Mouse (Mus musculus) lung, embryonic 14.5 days (tissue): ENCODE results near the gene Cox6a2. TPM values are rescaled to one million over a fixed set of nuclear protein-coding genes. Genes with fewer than 3 reads are reported as not detected.

Experiments
- ATAC-seq: fragments of 200-750 bp; cut with Nextera tagmentation; 2 replicates; pipeline ENCODE4 v1.8.0; 2017; ENCODE audit warnings: mild to moderate bottlenecking, moderate TSS enrichment, moderate library complexity; ENCODE audit not compliant: insufficient read depth
- DNase-seq: peaks from one replicate; pipeline ENCODE4 v3.0.0-alpha.2; 2015
- H3K27ac ChIP-seq: fragments of 300-500 bp; sonication (generic); 2 replicates; pipeline ENCODE4 v1.5.1; 2014; ENCODE audit warnings: low read depth, mild to moderate bottlenecking, moderate library complexity
- H3K27me3 ChIP-seq: fragments of 300-500 bp; sonication (generic); 2 replicates; pipeline ENCODE4 v1.6.1; 2014; ENCODE audit warnings: low read length, control low read depth; ENCODE audit not compliant: insufficient read depth
- H3K36me3 ChIP-seq: fragments of 300-500 bp; sonication (generic); 2 replicates; pipeline ENCODE4 v1.6.1; 2014; ENCODE audit warnings: control low read depth; ENCODE audit not compliant: insufficient read depth
- H3K4me1 ChIP-seq: fragments of 300-500 bp; sonication (generic); 2 replicates; pipeline ENCODE4 v1.6.1; 2014; ENCODE audit warnings: antibody characterized with exemption, control low read depth; ENCODE audit not compliant: insufficient read depth
- H3K4me2 ChIP-seq: fragments of 300-500 bp; sonication (generic); 2 replicates; pipeline ENCODE4 v1.6.1; 2014; ENCODE audit warnings: mild to moderate bottlenecking
- H3K4me3 ChIP-seq: fragments of 300-500 bp; sonication (generic); 2 replicates; pipeline ENCODE4 v1.5.1; 2014; ENCODE audit warnings: low read depth, low read length
- H3K9ac ChIP-seq: fragments of 300-500 bp; sonication (generic); 2 replicates; pipeline ENCODE4 v1.6.1; 2014
- H3K9me3 ChIP-seq: fragments of 300-500 bp; sonication (generic); 2 replicates; pipeline ENCODE4 v1.6.1; 2016; ENCODE audit warnings: low read depth, low read length, control low read depth
- CTCF ChIP-seq: IDR thresholded peaks from 2 replicates; pipeline ENCODE4 v1.5.1; 2016; ENCODE audit warnings: antibody characterized with exemption, low read depth
- WGBS: fragments of 180-500 bp; shearing (Covaris S2); extraction: QIAGEN DNeasy Blood & Tissue Kit; methylation state at CpG from one replicate; pipeline ENCODE4 v1.1.7; 2014; 5-methylcytosine and 5-hydroxymethylcytosine counted together
- polyA plus RNA-seq: library from polyadenylated mRNA; unstranded; fragments of >200 nt; fragmentation: Nextera tagmentation; extraction: Ambion mirVana; gene quantifications from 2 replicates; pipeline ENCODE4 v1.2.1, GENCODE M21; 2014

Cox6a2 gene
- polyA plus RNA-seq, 1 experiment from 2014 or later, result 0.29 TPM

- Histone ChIP-seq H3K4me2 (peak overlapping the region; percentile 73), H3K4me3 (peak overlapping the region; percentile 54), H3K4me1 (peaks cover 13% of the 10 kb centered on the region), H3K9me3 (no peaks in the 10 kb centered on the region), H3K9ac (peak overlapping the region; percentile 74), H3K27ac (peak overlapping the region; percentile 96), H3K27me3 (no peaks in the 10 kb centered on the region), H3K36me3 (peaks cover 58% of the 10 kb centered on the region)
- DNase-seq, result peak; percentile 99
- ATAC-seq, result peak; percentile 84
- 1% methylated on average over 13 of the region's 13 CpGs for WGBS
- peak; percentile 80 for TF ChIP-seq CTCF
Measured at GRCm38 (mm10) chr7:128247443-128247842, 41.3 kb upstream of the Cox6a2 start.

GRCm38 (mm10) chr7:128246496-128247391 lies 40.6 kb upstream of the Cox6a2 start, which contains the start of gene Tgfb1i1:
Gene Tgfb1i1, plus strand, starts transcription at chr7:128246812.
- TF ChIP-seq CTCF, result no peak
- Histone ChIP-seq H3K9me3 (no peaks in the 10 kb centered on the region), H3K4me3 (peak within 1 kb of the TSS; percentile 54), H3K27me3 (no peaks in the 10 kb centered on the region), H3K4me1 (peaks cover 10% of the 10 kb centered on the region), H3K4me2 (peak within 1 kb of the TSS; percentile 73), H3K36me3 (peaks cover 58% of the 10 kb centered on the region), H3K9ac (peak within 1 kb of the TSS; percentile 74), H3K27ac (peak within 1 kb of the TSS; percentile 96)
- WGBS, result 2% methylated on average over 28 of the region's 30 CpGs
- peak; percentile 92 for ATAC-seq
- peak; percentile 84 for DNase-seq

GRCm38 (mm10) chr7:128245547-128245946 lies 39.4 kb upstream of the Cox6a2 start:
- peaks cover 59% of the 10 kb centered on the region for H3K36me3 ChIP-seq
- peak overlapping the region; percentile 74; the same call in 1 of the 2 replicates for H3K9ac ChIP-seq
- WGBS, result 87% methylated on average over 4 of the region's 4 CpGs
- no peaks in the 10 kb centered on the region for H3K27me3 ChIP-seq
- ATAC-seq, result no peak
- TF ChIP-seq CTCF, result no peak
- H3K4me3 ChIP-seq, result no peak overlapping the region
- H3K9me3 ChIP-seq, result no peaks in the 10 kb centered on the region
- peak overlapping the region; percentile 73 for H3K4me2 ChIP-seq
- H3K27ac ChIP-seq, result peak overlapping the region; percentile 96
- peaks cover 9% of the 10 kb centered on the region for H3K4me1 ChIP-seq
- no peak for DNase-seq

- 87% methylated on average over 18 of the region's 18 CpGs for WGBS
- ATAC-seq, result no peak
- peaks cover 60% of the 10 kb centered on the region for H3K36me3 ChIP-seq
Measured at GRCm38 (mm10) chr7:128244410-128245025, 38.3 kb upstream of the Cox6a2 start.

GRCm38 (mm10) chr7:128243921-128244320 lies 37.7 kb upstream of the Cox6a2 start:
- H3K9ac ChIP-seq, result no peak overlapping the region
- peaks cover 57% of the 10 kb centered on the region for H3K36me3 ChIP-seq
- TF ChIP-seq CTCF, result no peak
- ATAC-seq (no peak), DNase-seq (no peak)
- H3K27me3 ChIP-seq, result no peaks in the 10 kb centered on the region
- H3K4me1 ChIP-seq, result peaks cover 15% of the 10 kb centered on the region
- WGBS, result 66% methylated on average over 10 of the region's 10 CpGs
- H3K4me2 ChIP-seq, result no peak overlapping the region
- no peak overlapping the region for H3K27ac ChIP-seq
- no peak overlapping the region for H3K4me3 ChIP-seq
- no peaks in the 10 kb centered on the region for H3K9me3 ChIP-seq

More at GRCm38 (mm10) chr7:128244410-128245025, 38.3 kb upstream of the Cox6a2 start:
- no peaks in the 10 kb centered on the region for H3K9me3 ChIP-seq
- no peaks in the 10 kb centered on the region for H3K27me3 ChIP-seq
- TF ChIP-seq CTCF, result no peak
- H3K4me1 ChIP-seq, result peaks cover 10% of the 10 kb centered on the region
- H3K9ac ChIP-seq, result no peak overlapping the region
- H3K27ac ChIP-seq, result no peak overlapping the region
- no peak for DNase-seq
- H3K4me3 ChIP-seq, result no peak overlapping the region
- H3K4me2 ChIP-seq, result no peak overlapping the region

- H3K36me3 ChIP-seq, result peaks cover 54% of the 10 kb centered on the region
- peaks cover 15% of the 10 kb centered on the region for H3K4me1 ChIP-seq
- no peak for TF ChIP-seq CTCF
- no peak overlapping the region for H3K27ac ChIP-seq
- no peak overlapping the region for H3K4me2 ChIP-seq
- ATAC-seq, result no peak
- 93% methylated on average over 16 of the region's 16 CpGs for WGBS
- H3K27me3 ChIP-seq, result no peaks in the 10 kb centered on the region
- H3K9ac ChIP-seq, result no peak overlapping the region
- no peak for DNase-seq
- H3K9me3 ChIP-seq, result no peaks in the 10 kb centered on the region
- H3K4me3 ChIP-seq, result no peak overlapping the region
Measured at GRCm38 (mm10) chr7:128242331-128242730, 36.1 kb upstream of the Cox6a2 start.

GRCm38 (mm10) chr7:128240131-128240784 lies 34.1 kb upstream of the Cox6a2 start:
- H3K27me3 ChIP-seq, result no peaks in the 10 kb centered on the region
- no peak for TF ChIP-seq CTCF
- no peak overlapping the region for H3K4me3 ChIP-seq
- H3K4me2 ChIP-seq, result no peak overlapping the region
- ATAC-seq, result no peak
- no peak overlapping the region for H3K27ac ChIP-seq
- no peak overlapping the region; the same call in 1 of the 2 replicates for H3K9ac ChIP-seq
- no peak for DNase-seq
- peaks cover 54% of the 10 kb centered on the region for H3K36me3 ChIP-seq
- 94% methylated on average over 27 of the region's 27 CpGs for WGBS
- H3K9me3 ChIP-seq, result no peaks in the 10 kb centered on the region
- H3K4me1 ChIP-seq, result peaks cover 8% of the 10 kb centered on the region
